Mouse (Mus musculus): Measurements from ENCODE around the gene Mtmr6. TPM values are rescaled to one million over a fixed set of nuclear protein-coding genes. Genes with fewer than 3 reads are reported as not detected.
A peak's percentile ranks its signal among the peaks of the same experiment; 100 is the strongest.
"Not testable (repeated sequence)": the region's sequence is repeated elsewhere in the genome, so short reads cannot be mapped to it uniquely, and the experiment has no call there.

Mtmr6 gene
- polyA plus RNA-seq, 1 experiment from 2014 or later: 27.6 TPM

GRCm38 (mm10) chr14:60304441-60305220 is 39.6 kb downstream of the Mtmr6 start:
- WGBS: 92% methylated on average over 2 of the region's 2 CpGs
- Histone ChIP-seq H3K9me3 (no peaks in the 10 kb centered on the region), H3K27me3 (ENCODE audit: poor library complexity, severe bottlenecking) (no peaks in the 10 kb centered on the region), H3K27ac (no peak overlapping the region), H3K36me3 (replicated peaks) (peaks cover 16% of the 10 kb centered on the region), H3K4me1 (peaks cover 29% of the 10 kb centered on the region), H3K4me3 (no peak overlapping the region)
- no peak for DNase-seq (ENCODE audit: extremely low spot score, low spot score)

- no peaks in the 10 kb centered on the region for H3K9me3 ChIP-seq
- no peak for DNase-seq (ENCODE audit: extremely low spot score, low spot score)
- H3K4me3 ChIP-seq: no peak overlapping the region
- WGBS: 73% methylated on average over 6 of the region's 6 CpGs
- H3K4me1 ChIP-seq: no peaks in the 10 kb centered on the region
- no peak overlapping the region for H3K27ac ChIP-seq
- no peaks in the 10 kb centered on the region for H3K27me3 ChIP-seq (ENCODE audit: poor library complexity, severe bottlenecking)
- H3K36me3 ChIP-seq (replicated peaks): peaks cover 7% of the 10 kb centered on the region
Observed at GRCm38 (mm10) chr14:60308113-60308512, 43.1 kb downstream of the Mtmr6 start.

- no peak overlapping the region for H3K27ac ChIP-seq
- no peaks in the 10 kb centered on the region for H3K36me3 ChIP-seq (replicated peaks)
- H3K9me3 ChIP-seq: no peaks in the 10 kb centered on the region
- WGBS: 82% methylated on average over 4 of the region's 4 CpGs
- H3K4me3 ChIP-seq: no peak overlapping the region
- H3K4me1 ChIP-seq: no peaks in the 10 kb centered on the region
- no peak for DNase-seq (ENCODE audit: extremely low spot score, low spot score)
- H3K27me3 ChIP-seq (ENCODE audit: poor library complexity, severe bottlenecking): no peaks in the 10 kb centered on the region
Observed at GRCm38 (mm10) chr14:60310691-60311090, 45.7 kb downstream of the Mtmr6 start.

GRCm38 (mm10) chr14:60319231-60319630 is 54.2 kb downstream of the Mtmr6 start:
- Histone ChIP-seq H3K4me1 (no peaks in the 10 kb centered on the region), H3K9me3 (no peaks in the 10 kb centered on the region), H3K4me3 (no peak overlapping the region), H3K27ac (no peak overlapping the region), H3K36me3 (replicated peaks) (no peaks in the 10 kb centered on the region), H3K27me3 (ENCODE audit: poor library complexity, severe bottlenecking) (no peaks in the 10 kb centered on the region)
- WGBS: 94% methylated on average over 1 of the region's 1 CpGs
- no peak for DNase-seq (ENCODE audit: extremely low spot score, low spot score)

- H3K27ac ChIP-seq: no peak overlapping the region
- H3K4me3 ChIP-seq: no peak overlapping the region
- no peak for DNase-seq (ENCODE audit: extremely low spot score, low spot score)
- WGBS: 86% methylated on average over 3 of the region's 3 CpGs
- no peaks in the 10 kb centered on the region for H3K9me3 ChIP-seq
- H3K4me1 ChIP-seq: no peaks in the 10 kb centered on the region
- H3K36me3 ChIP-seq (replicated peaks): no peaks in the 10 kb centered on the region
- no peaks in the 10 kb centered on the region for H3K27me3 ChIP-seq (ENCODE audit: poor library complexity, severe bottlenecking)
Observed at GRCm38 (mm10) chr14:60320813-60321212, 55.8 kb downstream of the Mtmr6 start.

- H3K27ac ChIP-seq; H3K36me3 ChIP-seq (replicated peaks); H3K4me3 ChIP-seq; H3K9me3 ChIP-seq; H3K4me1 ChIP-seq; DNase-seq (ENCODE audit: extremely low spot score, low spot score); H3K27me3 ChIP-seq (ENCODE audit: poor library complexity, severe bottlenecking): not testable (repeated sequence)
- 88% methylated on average over 5 of the region's 5 CpGs for WGBS
Observed at GRCm38 (mm10) chr14:60340001-60340400, 75.0 kb downstream of the Mtmr6 start.

GRCm38 (mm10) chr14:60340570-60340969 is 75.5 kb downstream of the Mtmr6 start:
- Histone ChIP-seq H3K27ac (no peak overlapping the region), H3K27me3 (ENCODE audit: poor library complexity, severe bottlenecking) (no peaks in the 10 kb centered on the region), H3K4me1 (no peaks in the 10 kb centered on the region), H3K9me3 (no peaks in the 10 kb centered on the region), H3K36me3 (replicated peaks) (no peaks in the 10 kb centered on the region), H3K4me3 (no peak overlapping the region)
- 84% methylated on average over 4 of the region's 4 CpGs for WGBS
- no peak for DNase-seq (ENCODE audit: extremely low spot score, low spot score)

GRCm38 (mm10) chr14:60345326-60345876 is 80.4 kb downstream of the Mtmr6 start:
- DNase-seq (ENCODE audit: extremely low spot score, low spot score): no peak
- 92% methylated on average over 6 of the region's 6 CpGs for WGBS
- no peaks in the 10 kb centered on the region for H3K36me3 ChIP-seq (replicated peaks)

More at GRCm38 (mm10) chr14:60345326-60345876, 80.4 kb downstream of the Mtmr6 start:
- Histone ChIP-seq H3K4me3 (no peak overlapping the region), H3K9me3 (no peaks in the 10 kb centered on the region), H3K27ac (no peak overlapping the region), H3K27me3 (ENCODE audit: poor library complexity, severe bottlenecking) (no peaks in the 10 kb centered on the region), H3K4me1 (no peaks in the 10 kb centered on the region)

MicroRNA genes within 50 kb of the gene (microRNA counts, 519-probe panel; counts per million panel counts)
- 341 counts per million, percentile 65 among the panel's probes with 10 or more counts for microRNA mmu-miR-719

Small RNA genes within 50 kb of the gene (microRNA-seq; reads per million reads assigned to microRNA genes)
- not detected for gene Mir719

Other genes starting within 250 kb of the Mtmr6 start
- gene Atp8a2, start 68.0 kb upstream of the Mtmr6 start, polyA plus RNA-seq (2016; fragmentation: Nextera tagmentation; extraction: Ambion mirVana): 2.3 and 2.8 TPM in 2 replicates
- gene Nupl1, start 13.8 kb upstream of the Mtmr6 start, polyA plus RNA-seq (2016; fragmentation: Nextera tagmentation; extraction: Ambion mirVana): 0.05 TPM in 1 of 2 replicates, not detected in the other
- 63.6 and 63.7 TPM in 2 replicates for gene Gm49336, start 13.7 kb upstream of the Mtmr6 start, polyA plus RNA-seq (2016; fragmentation: Nextera tagmentation; extraction: Ambion mirVana)
- 7.7 and 9.6 TPM in 2 replicates for gene Amer2, start 108.0 kb downstream of the Mtmr6 start, polyA plus RNA-seq (2016; fragmentation: Nextera tagmentation; extraction: Ambion mirVana)